Mouse (Mus musculus) midbrain, embryonic 10.5 days (tissue): ENCODE measurements around the gene Gm17949. TPM values are rescaled to one million over a fixed set of nuclear protein-coding genes. Genes with fewer than 3 reads are reported as not detected.
A peak's percentile ranks its signal among the peaks of the same experiment; 100 is the strongest.

Experiments
- DNase-seq: peaks from one replicate; pipeline ENCODE4 v3.0.0-alpha.2; 2017; ENCODE audit warnings: low spot score
- H3K27ac ChIP-seq: fragments of 300-500 bp; sonication (generic); replicated peaks from 2 replicates; pipeline ENCODE4 v1.5.1; 2016; ENCODE audit warnings: mild to moderate bottlenecking
- H3K27me3 ChIP-seq: fragments of 300-500 bp; sonication (generic); 2 replicates; pipeline ENCODE4 v1.6.1; 2016; ENCODE audit warnings: low read depth, mild to moderate bottlenecking; ENCODE audit not compliant: poor library complexity, severe bottlenecking
- H3K36me3 ChIP-seq: fragments of 300-500 bp; sonication (generic); 2 replicates; pipeline ENCODE4 v1.6.1; 2016; ENCODE audit warnings: mild to moderate bottlenecking, moderate library complexity
- H3K4me1 ChIP-seq: fragments of 300-500 bp; sonication (generic); 2 replicates; pipeline ENCODE4 v1.6.1; 2016
- H3K4me3 ChIP-seq: fragments of 300-500 bp; sonication (generic); 2 replicates; pipeline ENCODE4 v1.5.1; 2016; ENCODE audit warnings: mild to moderate bottlenecking, moderate library complexity
- H3K9me3 ChIP-seq: fragments of 300-500 bp; sonication (generic); replicated peaks from 2 replicates; pipeline ENCODE4 v1.6.1; 2016; ENCODE audit warnings: mild to moderate bottlenecking
- WGBS: fragments of 180-500 bp; shearing (Covaris S2); methylation state at CpG from one replicate; pipeline ENCODE4 v1.1.7; 2016; 5-methylcytosine and 5-hydroxymethylcytosine counted together
- polyA plus RNA-seq: library from polyadenylated mRNA; unstranded; fragments of >200 nt; fragmentation: Nextera tagmentation; extraction: Ambion mirVana; gene quantifications from 2 replicates; pipeline ENCODE4 v1.2.1, GENCODE M21; 2016

Gm17949 gene
- polyA plus RNA-seq, 1 experiment from 2014 or later, result 0.39 TPM

- H3K27ac ChIP-seq, result peak within 1 kb of the TSS; percentile 85
- peak within 1 kb of the TSS; percentile 89 for H3K4me3 ChIP-seq
- no peaks in the 10 kb centered on the region for H3K9me3 ChIP-seq
- H3K4me1 ChIP-seq, result peaks cover 20% of the 10 kb centered on the region
- peak; percentile 96 for DNase-seq
- under 1% methylated on average over 38 of the region's 38 CpGs for WGBS
- H3K27me3 ChIP-seq, result no peaks in the 10 kb centered on the region
- peaks cover 72% of the 10 kb centered on the region for H3K36me3 ChIP-seq
Measured at GRCm38 (mm10) chr17:56997029-56997667, 14.1 kb upstream of the Gm17949 start, which contains the start of gene Alkbh7. Alkbh7 (plus strand) TSS chr17:56997339.

- Histone ChIP-seq H3K36me3 (peaks cover 72% of the 10 kb centered on the region), H3K9me3 (no peaks in the 10 kb centered on the region), H3K27ac (no peak overlapping the region), H3K4me1 (peaks cover 20% of the 10 kb centered on the region), H3K4me3 (no peak overlapping the region), H3K27me3 (no peaks in the 10 kb centered on the region)
- DNase-seq, result no peak
- 93% methylated on average over 9 of the region's 9 CpGs for WGBS
Measured at GRCm38 (mm10) chr17:56999414-56999813, 11.9 kb upstream of the Gm17949 start.

GRCm38 (mm10) chr17:56999968-57000609, 11.2 kb upstream of the Gm17949 start, which contains the start of gene Pspn:
Pspn (minus strand) TSS chr17:57000018.
- Histone ChIP-seq H3K36me3 (peaks cover 72% of the 10 kb centered on the region), H3K27me3 (no peaks in the 10 kb centered on the region)
- 86% methylated on average over 9 of the region's 9 CpGs for WGBS

GRCm38 (mm10) chr17:57001228-57001627, 10.0 kb upstream of the Gm17949 start:
- H3K4me1 ChIP-seq, result peaks cover 20% of the 10 kb centered on the region
- H3K36me3 ChIP-seq, result peaks cover 72% of the 10 kb centered on the region
- no peak overlapping the region for H3K27ac ChIP-seq
- WGBS, result 76% methylated on average over 8 of the region's 8 CpGs
- no peaks in the 10 kb centered on the region for H3K9me3 ChIP-seq
- H3K4me3 ChIP-seq, result no peak overlapping the region
- no peak for DNase-seq
- H3K27me3 ChIP-seq, result no peaks in the 10 kb centered on the region

More at GRCm38 (mm10) chr17:56999968-57000609, 11.2 kb upstream of the Gm17949 start, which contains the start of gene Pspn:
- no peak within 1 kb of the TSS for H3K27ac ChIP-seq
- DNase-seq, result no peak
- H3K4me1 ChIP-seq, result peaks cover 20% of the 10 kb centered on the region
- no peaks in the 10 kb centered on the region for H3K9me3 ChIP-seq
- no peak within 1 kb of the TSS for H3K4me3 ChIP-seq

- H3K27me3 ChIP-seq, result no peaks in the 10 kb centered on the region
- H3K4me1 ChIP-seq, result no peaks in the 10 kb centered on the region; the same call in 1 of the 2 replicates
- no peak overlapping the region for H3K27ac ChIP-seq
- peaks cover 90% of the 10 kb centered on the region for H3K36me3 ChIP-seq
- WGBS, result 87% methylated on average over 7 of the region's 7 CpGs
- DNase-seq, result no peak
- no peaks in the 10 kb centered on the region for H3K9me3 ChIP-seq
- no peak overlapping the region for H3K4me3 ChIP-seq
Measured at GRCm38 (mm10) chr17:57003994-57004393, 7.3 kb upstream of the Gm17949 start.

GRCm38 (mm10) chr17:57007137-57007905, 3.9 kb upstream of the Gm17949 start:
- WGBS, result 91% methylated on average over 13 of the region's 13 CpGs
- H3K9me3 ChIP-seq, result no peaks in the 10 kb centered on the region

GRCm38 (mm10) chr17:57010911-57011235, 396 bp upstream of the Gm17949 start:
- no peak for DNase-seq
- Histone ChIP-seq H3K4me1 (peaks cover 24% of the 10 kb centered on the region), H3K9me3 (no peaks in the 10 kb centered on the region), H3K4me3 (peak overlapping the region; percentile 83), H3K27me3 (no peaks in the 10 kb centered on the region), H3K36me3 (peaks cover 36% of the 10 kb centered on the region), H3K27ac (peak overlapping the region; percentile 93)
- WGBS, result 1% methylated on average over 19 of the region's 19 CpGs

More at GRCm38 (mm10) chr17:57007137-57007905, 3.9 kb upstream of the Gm17949 start:
- Histone ChIP-seq H3K27ac (no peak overlapping the region), H3K27me3 (no peaks in the 10 kb centered on the region), H3K4me1 (peaks cover 20% of the 10 kb centered on the region), H3K4me3 (no peak overlapping the region), H3K36me3 (peaks cover 72% of the 10 kb centered on the region)
- no peak for DNase-seq

GRCm38 (mm10) chr17:57012245-57012795, 1.1 kb downstream of the Gm17949 start:
- Histone ChIP-seq H3K27ac (peak overlapping the region; percentile 93), H3K9me3 (no peaks in the 10 kb centered on the region), H3K4me1 (peaks cover 24% of the 10 kb centered on the region), H3K36me3 (peaks cover 22% of the 10 kb centered on the region), H3K27me3 (no peaks in the 10 kb centered on the region), H3K4me3 (peak overlapping the region; percentile 83)
- WGBS, result 75% methylated on average over 13 of the region's 13 CpGs
- no peak for DNase-seq

- Histone ChIP-seq H3K4me1 (no peaks in the 10 kb centered on the region), H3K4me3 (no peak overlapping the region), H3K27ac (no peak overlapping the region), H3K9me3 (no peaks in the 10 kb centered on the region), H3K27me3 (no peaks in the 10 kb centered on the region), H3K36me3 (peaks cover 57% of the 10 kb centered on the region)
- DNase-seq, result no peak
- 85% methylated on average over 2 of the region's 2 CpGs for WGBS
Measured at GRCm38 (mm10) chr17:57019693-57020092, 8.4 kb downstream of the Gm17949 start.

GRCm38 (mm10) chr17:57020960-57021359, 9.7 kb downstream of the Gm17949 start:
- peaks cover 70% of the 10 kb centered on the region for H3K36me3 ChIP-seq
- WGBS, result 92% methylated on average over 5 of the region's 5 CpGs
- no peak overlapping the region for H3K27ac ChIP-seq
- H3K4me3 ChIP-seq, result no peak overlapping the region
- no peaks in the 10 kb centered on the region for H3K4me1 ChIP-seq
- no peak for DNase-seq
- H3K27me3 ChIP-seq, result no peaks in the 10 kb centered on the region
- H3K9me3 ChIP-seq, result no peaks in the 10 kb centered on the region

GRCm38 (mm10) chr17:57027471-57027870, 16.2 kb downstream of the Gm17949 start:
- Histone ChIP-seq H3K27ac (no peak overlapping the region), H3K9me3 (no peaks in the 10 kb centered on the region), H3K4me1 (peaks cover 23% of the 10 kb centered on the region), H3K27me3 (no peaks in the 10 kb centered on the region), H3K4me3 (no peak overlapping the region), H3K36me3 (peaks cover 74% of the 10 kb centered on the region)
- 92% methylated on average over 4 of the region's 4 CpGs for WGBS
- DNase-seq, result no peak

- H3K9me3 ChIP-seq, result no peaks in the 10 kb centered on the region
- DNase-seq, result no peak
- H3K4me1 ChIP-seq, result peaks cover 27% of the 10 kb centered on the region
- 0 out of 2 replicates have a peak overlapping the region, but pooled peaks have one; percentile 99 for H3K27ac ChIP-seq
- H3K36me3 ChIP-seq, result peaks cover 52% of the 10 kb centered on the region
- no peaks in the 10 kb centered on the region for H3K27me3 ChIP-seq
- 64% methylated on average over 8 of the region's 8 CpGs for WGBS
- peak overlapping the region; percentile 87 for H3K4me3 ChIP-seq
Measured at GRCm38 (mm10) chr17:57029691-57030090, 18.4 kb downstream of the Gm17949 start.
